Mouse (Mus musculus) gastrocnemius, adult 18-20 months (tissue): ENCODE data around the gene Ndst2. TPM values are rescaled to one million over a fixed set of nuclear protein-coding genes. Genes with fewer than 3 reads are reported as not detected.
"Not testable (repeated sequence)": the region's sequence is repeated elsewhere in the genome, so short reads cannot be mapped to it uniquely, and the experiment has no call there.

Experiments used
- DNase-seq: peaks from one replicate; pipeline ENCODE4 v3.0.0; 2021; ENCODE audit warnings: low spot score
- total RNA-seq, 2 experiments: library from RNA; stranded (reverse); gene quantifications; 2 replicates each; pipeline ENCODE4 v1.2.3; 2021

Gene Ndst2
- total RNA-seq, 2 experiments from 2014 or later, result 5.4 to 7.2 TPM

DNA sequence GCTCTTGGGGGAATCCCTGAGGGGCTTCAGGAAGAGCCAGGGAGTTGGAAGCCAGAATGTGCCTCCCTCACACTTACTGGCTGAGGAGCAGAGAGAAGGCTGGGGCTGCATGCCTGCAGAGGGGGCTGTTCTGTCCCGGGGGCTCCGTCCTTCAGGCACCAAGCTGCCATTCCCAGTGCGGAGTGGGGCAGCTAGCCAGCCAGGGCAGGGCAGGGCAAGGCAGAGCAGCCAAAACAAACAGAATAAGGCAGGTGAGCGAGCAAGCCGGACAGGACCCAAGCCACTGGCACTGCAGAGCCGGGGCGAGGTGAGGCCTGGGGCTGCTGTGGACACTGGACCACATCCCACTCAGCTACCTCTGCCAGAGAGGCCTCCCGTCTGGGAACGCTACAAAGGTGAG is 6.9 kb upstream of the Ndst2 start:
- no peak for DNase-seq

DNA sequence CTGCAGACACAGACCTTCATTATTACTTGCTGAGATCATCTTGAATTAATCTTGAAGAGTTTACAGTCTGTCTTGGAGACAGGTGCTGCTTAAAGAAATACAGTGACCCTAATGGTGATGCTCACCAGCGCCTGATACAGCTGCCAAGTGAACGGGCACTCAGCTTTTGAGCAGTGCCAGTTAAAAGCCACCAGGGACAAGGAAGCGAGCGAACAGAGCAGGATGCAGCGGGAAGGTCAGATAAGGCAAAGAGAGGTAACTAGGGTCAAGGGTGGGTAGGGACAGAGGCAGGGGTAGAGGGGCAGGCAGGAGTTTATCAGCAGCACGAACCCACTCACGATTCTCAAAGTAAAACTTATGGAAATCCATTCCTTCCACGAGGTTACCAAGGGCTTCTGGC is 4.1 kb upstream of the Ndst2 start:
- no peak for DNase-seq

DNA sequence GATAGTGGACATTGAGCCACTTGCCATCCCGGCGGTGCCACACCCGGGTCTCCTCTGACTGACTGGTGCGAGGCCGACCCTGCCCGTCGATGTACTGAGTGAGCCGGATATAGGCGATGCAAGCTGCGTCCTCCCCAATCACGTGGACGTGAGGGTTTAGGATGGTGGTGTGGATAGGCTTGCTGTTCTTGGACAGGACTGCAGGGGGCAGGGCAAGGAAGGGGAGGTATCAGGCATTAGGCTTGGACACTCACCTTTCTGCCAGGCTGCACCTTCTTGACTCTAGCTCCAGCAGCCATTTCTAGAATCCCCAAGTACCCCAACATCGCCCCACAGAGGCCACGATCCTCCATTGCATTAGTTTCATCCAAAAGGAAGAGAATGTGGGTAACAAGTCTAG is 2.9 kb upstream of the Ndst2 start:
- DNase-seq, result peak; percentile 59

DNA sequence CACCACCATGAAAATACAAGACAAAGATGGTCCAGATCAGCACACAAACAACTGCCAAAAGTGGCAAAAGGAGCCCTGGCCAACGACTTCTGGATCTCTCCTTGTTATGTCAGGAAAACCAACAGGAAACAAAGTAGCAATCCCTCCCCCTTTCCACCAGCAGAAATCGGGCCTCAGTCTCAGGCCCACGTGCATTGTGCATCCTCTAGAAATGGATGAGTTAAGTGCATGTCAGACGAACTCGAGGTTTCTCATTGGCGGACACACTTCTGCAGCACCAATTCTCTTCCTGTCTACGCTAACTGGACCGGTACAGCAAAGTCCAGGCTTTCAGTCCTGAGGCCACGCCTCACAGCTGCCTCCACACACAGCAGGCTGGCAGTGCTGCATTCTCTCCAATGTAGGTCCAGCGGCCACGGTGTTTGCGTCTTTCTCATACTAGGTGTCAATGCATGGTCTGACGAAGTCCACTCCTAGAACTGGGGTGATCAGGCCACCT is 1.6 kb upstream of the Ndst2 start:
- DNase-seq, result no peak

DNA sequence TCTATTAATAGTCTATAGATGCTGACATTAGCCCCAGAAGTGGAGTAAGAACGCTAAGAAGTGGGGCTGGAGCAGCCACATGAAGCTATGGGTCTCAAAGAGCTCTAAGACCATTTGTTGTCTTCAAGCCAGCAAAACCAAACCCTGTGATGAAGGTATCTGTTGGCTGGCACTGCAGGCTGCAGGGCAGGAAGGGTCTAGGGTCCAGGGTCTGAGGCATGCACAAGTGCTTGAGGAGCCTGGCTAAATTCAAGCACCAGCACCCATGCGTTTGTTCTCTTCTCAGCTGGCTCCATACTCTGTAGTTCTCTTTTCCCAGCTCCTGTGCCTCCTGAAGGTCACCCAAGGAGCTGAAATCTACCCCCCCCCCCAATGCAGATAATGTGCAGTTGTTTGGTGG is 690 bp upstream of the Ndst2 start:
- DNase-seq, result no peak

DNA sequence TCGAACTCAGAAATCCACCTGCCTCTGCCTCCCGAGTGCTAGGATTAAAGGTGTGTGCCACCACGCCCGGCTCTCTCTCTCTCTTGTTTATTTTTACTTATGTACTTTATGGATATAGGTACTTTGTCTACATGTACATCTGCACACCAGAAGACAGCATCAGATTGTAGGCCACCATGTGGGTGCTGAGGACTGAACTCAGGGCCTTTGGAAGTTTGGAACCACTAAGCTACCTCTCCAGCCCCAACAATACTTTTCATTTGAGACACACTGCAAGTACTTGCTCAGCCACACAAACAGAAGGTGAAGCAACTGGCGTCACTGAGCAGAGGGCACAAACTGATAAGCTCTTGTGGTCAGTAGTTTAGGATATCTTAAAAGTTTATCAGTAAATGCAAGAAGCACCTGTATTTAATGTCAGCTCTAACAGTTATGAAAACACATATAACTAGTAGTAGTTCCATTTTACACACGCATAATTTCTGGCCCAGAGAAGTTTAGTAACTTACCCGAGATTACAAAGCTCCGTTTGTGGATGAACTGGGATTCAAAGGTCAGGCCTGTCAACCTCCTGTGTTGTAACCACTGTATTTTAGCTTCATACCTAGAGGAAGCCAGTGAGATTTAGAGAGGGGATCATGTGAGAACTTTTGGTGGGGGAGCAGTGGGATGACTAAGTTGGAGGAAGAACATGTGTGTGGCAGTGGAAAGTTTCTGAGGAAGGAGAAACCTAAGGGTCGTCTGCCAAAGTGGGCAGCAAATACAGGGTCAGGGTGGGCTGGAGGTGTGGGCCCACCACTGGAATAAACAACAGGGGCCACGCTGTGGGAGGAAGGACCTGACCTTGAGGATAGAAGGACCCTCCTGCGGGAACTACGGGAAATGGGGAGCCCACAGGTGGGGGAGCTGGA is 1.1 kb downstream of the Ndst2 start:
- no peak for DNase-seq

DNA sequence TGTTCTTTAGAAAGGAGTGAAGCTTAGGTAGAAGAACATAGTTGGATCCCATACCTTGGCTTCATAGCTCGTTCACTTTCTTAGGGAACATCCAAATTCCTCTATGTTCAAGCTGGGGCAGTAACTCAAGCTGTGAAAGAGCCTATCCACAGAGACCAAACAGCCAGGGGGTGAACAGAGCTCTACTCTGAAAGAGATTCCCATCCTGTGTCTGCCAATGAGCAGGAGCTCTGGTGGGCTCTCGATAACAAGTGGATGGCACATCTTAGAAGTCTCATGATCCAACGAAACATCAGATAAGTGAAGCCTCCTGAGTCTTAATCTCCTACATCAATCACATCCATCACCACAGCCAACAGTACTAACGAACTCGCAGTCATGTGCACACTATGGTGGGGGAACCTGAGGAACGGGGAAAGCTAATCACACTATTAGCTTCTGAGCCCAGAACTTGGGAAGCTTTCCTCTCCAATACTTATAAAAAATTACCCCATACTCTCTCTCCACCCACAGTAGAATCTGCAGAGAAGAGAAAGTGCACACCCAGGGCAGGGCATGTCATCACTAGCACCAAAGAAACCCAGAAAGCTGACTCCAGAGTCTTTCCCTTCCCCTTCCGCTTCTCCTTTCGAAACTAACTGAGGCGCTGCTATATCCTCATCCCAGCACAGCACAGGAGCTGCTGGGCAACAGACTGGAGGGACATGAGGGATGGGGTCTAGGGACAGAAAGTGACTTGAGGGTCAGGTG is 3.3 kb downstream of the Ndst2 start:
- no peak for DNase-seq

DNA sequence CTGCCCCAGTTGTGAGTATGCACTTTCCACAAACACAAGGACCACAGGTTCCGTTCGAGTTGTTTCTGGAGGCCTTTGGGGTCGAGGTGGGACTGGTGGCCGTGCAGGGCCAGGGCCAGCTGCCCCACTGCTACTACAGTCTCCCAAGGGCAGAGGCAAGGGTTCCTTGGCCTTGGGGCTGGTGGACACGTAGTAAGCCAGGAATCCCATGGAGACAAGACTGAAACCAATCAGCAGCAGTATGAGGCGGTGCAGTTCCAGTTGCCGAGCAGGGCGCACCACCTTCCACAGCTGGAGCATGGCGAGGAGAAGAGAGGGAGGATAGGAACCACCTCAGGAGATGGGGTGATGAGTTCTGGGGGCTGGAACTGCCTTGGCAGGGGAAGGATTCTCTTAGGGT is 4.5 kb downstream of the Ndst2 start:
- DNase-seq, result no peak

DNA sequence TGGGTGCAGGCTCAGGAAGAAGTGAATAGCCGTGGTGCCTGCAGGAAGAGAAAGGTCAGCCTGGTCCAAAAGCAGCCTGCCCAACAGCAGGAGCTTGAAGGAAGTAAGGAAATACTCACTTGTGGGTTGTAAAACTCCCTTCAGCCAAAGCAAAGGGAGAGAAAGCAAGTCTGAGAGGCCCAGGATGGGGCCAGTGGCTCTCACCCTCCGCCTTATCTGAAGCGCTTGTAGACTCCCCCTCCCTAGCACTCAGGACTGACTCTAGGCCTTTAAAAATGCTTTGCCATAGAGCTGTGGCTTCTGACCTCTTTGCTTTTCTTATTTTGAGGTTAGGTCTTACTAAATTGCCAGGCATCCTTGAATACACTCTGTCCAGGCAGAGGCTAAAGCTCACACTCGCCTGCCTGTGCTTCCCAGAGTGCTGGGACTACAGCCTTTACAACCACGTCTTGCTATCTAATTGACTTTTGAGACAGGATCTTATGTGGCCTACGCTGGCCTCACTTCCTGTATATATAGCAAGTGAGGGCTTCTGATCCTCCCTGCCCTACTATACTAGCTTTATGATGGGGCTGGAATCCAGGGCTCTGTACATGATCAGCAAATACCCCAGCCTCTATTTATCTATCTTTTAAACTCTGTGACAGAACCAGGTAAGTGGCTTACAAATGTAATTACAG is 8.6 kb downstream of the Ndst2 start:
- DNase-seq, result no peak

DNA sequence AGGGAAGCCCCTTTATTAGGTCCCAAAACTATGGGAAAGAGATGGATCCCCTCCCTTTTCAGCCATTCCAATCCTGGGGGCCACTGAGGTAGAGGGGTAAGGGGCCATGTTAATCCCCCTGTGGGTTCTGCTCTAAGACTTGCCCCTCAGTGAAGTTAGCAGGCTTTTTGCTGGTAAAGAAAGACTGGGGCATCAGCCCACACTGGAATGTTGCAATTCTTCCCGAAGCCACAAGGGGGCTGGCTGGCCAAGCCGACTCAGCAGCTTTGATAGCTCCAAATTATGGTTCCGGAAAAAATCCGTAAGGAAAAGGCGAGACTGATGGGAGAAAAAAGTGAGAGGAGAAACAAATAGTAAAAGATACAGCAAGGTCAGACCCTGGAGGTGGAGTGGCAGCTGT is 10.3 kb downstream of the Ndst2 start:
- DNase-seq, result peak; percentile 60

DNA sequence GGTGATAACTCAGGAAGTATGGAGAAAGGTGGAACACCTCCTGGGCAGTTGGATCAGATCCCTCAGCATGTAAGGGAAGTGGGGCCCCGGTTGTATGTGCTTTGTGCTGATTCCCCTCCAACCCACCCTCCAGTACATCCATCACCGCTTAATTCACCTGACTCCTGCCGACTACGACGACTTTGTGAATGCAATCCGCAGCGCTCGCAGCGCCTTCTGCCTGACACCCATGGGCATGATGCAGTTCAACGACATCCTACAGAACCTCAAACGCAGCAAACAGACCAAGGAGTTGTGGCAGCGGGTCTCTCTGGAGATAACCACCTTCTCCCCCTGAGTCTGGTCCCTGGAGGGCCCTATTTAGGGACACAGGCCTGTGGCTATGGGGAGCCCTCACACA is 11.4 kb downstream of the Ndst2 start:
- DNase-seq, result no peak

DNA sequence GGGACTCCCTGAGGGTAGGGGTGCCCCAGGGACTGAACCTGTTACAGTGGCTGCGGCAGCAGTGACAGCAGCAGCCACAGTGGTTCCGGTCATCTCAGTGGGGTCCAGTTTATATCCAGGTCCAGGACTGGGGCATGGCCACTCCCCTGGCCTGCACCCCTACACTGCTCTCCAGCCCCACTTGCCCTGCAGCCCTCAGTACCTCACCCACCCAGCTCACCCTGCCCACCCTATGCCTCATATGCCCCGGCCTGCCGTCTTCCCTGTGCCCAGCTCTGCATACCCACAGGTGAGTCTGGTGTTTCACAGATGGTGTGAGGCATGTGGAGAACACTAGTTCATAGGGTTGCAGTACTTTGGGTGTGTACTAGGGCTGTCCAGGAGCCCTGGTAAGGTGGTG is 13.0 kb downstream of the Ndst2 start:
- DNase-seq, result no peak

DNA sequence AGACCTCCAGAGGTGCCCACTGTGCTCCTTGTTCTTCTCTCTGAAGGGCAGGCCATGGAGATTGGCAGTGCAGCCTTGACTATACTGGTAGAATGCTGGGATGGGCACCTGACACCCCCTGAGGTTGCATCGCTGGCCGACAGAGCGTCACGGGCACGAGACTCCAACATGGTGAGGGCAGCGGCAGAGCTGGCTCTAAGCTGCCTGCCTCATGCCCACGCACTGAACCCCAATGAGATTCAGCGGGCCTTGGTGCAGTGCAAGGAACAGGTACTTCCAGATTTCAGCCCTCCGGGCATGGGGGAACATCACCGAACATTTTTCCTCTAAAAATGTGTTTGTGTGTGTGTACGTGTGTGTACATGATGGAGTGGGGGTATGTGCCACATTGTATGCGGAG is 14.6 kb downstream of the Ndst2 start:
- no peak for DNase-seq

DNA sequence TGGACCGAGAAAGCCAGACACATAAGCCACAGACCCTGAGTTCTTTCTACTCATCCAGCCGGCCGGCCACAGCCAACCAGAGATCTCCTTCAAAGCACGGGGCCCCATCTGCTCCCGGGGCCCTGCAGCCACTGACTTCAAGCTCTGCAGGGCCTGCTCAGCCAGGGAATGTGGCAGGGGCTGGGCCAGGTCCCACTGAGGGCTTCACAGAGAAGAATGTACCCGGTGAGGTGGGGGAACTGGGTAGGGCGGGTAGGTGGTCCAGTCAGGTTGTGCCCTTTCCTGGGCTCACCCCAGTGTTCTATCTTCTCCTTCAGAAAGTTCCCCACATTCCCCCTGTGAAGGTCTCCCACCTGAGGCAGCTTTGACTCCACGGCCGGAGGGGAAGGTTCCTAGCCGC is 15.9 kb downstream of the Ndst2 start:
- no peak for DNase-seq

DNA sequence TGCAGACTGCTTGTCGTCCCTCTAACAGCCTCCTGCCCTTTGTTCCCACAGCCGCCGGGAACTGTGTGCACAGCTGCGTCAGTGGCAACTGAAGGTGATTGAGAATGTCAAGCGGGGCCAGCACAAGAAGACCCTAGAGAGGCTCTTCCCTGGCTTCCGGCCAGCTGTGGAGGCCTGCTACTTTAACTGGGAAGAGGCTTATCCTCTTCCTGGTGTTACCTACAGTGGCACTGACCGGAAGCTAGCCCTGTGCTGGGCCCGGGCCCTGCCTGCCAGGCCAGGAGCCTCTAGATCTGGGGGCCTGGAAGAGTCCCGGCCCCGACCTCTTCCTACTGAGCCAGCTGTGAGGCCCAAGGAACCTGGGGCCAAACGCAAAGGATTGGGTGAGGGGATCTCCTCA is 20.5 kb downstream of the Ndst2 start:
- DNase-seq, result no peak

DNA sequence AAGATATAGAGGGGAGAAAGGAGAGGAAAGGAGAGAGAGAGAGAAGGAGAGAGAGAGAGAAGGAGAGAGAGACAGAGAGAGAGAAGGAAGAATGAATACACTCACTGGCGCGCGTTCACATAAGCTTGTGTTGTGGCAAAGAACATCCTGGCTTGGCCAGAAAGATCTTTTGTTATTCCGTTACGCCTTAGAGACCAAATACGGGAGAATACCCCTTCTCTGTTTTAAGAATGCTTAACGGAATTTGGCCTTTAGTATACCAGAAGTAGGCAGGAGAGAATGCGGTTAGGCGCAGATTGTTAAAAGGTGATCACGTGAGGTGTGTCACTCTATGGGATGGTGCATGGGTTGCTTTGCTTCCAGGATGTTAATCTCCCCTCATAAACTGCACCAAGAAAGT is 26.1 kb downstream of the Ndst2 start:
- DNase-seq, result no peak

DNA sequence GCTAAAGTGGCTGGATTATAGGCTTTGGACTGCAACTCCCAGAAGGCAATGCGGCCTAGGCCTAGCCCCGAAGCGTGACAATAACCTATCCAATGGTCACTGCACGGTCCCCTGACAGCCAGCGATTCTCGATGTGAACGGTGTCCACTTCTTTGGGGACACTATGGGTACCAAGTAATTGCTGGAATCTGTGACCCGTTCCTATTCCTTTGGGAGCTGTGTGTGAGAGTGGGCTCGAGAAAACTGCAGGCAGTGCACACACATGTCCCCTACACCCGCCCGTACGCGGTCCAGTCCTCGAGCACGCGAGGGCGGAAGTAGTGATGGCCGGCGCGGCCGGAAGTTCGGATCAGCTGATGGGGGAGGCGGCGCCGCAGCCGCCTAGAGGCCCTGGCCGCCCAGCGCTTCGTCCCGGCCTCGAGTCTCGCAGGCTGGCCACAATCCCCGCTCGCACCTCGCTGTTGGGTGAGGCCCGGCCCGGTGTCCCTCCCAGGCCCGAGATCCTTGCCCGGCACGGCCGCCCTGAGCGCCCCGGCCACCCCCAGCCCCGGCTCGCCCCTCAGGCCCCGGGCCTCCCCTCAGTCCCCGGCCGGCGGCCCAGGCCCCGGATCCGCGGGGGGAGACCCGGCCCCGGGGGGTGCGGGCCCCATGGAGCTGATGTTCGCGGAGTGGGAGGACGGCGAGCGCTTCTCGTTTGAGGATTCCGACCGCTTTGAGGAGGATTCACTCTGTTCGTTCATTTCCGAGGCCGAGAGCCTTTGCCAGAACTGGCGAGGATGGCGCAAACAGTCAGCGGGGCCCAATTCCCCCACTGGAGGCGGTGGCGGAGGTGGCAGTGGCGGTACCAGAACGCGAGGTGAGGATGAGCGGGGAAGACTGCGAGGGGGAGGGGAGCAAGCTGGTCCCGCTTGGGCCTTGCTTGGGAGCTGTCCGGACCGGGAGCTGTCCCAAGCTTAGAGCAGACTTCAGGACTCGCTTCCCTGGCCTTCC is 26.9 kb downstream of the Ndst2 start, which contains the start of gene Zswim8:
Zswim8 (plus strand) TSS at position 352 of the 990 bp plus-strand sequence.
- DNase-seq, result peak; percentile 90

DNA sequence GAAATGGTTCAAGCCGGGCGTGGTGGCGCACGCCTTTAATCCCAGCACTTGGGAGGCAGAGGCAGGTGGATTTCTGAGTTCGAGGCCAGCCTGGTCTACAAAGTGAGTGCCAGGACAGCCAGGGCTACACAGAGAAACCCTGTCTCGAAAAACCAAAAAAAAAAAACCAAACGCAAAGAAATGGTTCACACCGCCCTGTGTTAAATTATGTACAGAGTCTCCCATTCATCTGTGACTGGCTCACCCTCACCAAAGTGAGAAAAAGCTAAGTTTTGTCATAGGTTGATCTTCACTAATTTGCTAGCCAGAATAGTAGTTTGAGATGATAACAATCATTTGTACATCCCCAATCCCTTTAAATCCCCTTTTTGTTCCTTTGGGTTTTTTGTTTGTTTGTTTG is 30.9 kb downstream of the Ndst2 start:
- DNase-seq, result not testable (repeated sequence)

DNA sequence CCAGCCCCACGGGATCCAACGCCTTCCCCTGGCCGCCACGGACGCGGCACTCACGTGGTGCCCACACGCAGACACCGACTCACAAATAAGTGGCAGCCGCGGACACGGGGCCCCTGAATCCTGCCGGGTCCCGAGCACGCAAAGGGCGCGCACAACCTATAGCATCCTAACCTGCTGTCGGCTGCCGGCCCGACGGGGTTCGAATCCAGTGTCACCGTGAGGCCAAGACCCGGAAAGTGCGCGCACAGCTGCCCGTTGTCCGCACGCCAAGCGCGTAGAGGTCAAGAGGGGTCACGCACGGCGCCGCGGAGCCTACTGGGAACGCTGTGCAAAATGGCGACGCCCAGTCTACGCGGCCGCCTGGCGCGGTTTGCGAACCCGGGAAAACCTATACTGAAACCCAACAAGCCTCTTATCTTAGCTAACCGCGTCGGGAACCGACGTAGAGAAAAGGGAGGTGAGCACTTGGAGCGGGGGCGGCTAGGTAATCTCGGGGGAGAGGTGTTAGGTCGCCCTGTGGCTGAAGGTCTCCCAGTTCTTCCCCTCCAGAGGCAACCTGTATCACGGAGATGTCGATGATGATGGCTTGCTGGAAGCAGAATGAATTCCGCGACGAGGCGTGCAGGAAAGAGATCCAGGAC is 31.5 kb downstream of the Ndst2 start, which contains the start of gene Chchd1:
Chchd1 (plus strand) TSS at position 266 of the 641 bp plus-strand sequence.
- DNase-seq, result peak; percentile 93

DNA sequence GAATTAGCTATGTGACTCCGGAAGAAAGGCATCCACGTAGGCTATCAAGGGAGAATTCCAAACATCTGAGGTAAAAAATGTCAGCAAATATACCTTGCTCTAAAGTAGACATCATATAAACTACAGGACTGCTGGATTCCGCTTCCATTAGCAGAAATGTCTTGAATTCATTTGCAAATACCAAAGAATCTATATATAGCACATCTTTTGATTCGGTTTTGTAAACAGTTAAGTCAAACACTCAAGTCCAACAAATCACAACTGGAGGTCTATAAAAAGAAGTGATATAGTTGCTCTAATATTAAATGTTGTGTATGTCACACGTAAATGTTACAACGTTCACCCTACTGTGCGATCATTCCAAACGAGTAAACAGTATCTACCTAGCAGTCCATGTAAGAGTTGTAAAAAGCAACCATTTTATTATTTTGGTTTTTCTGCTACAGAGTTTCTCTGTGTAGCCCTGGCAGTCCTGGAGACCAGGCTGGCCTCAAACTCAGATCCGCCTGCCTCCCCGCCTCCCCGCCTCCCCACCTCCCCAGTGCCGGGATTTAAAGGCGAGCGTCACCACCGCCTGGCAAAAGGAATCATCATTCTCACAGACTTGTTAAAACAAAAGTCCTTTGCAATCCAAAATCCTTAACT is 32.1 kb downstream of the Ndst2 start:
- no peak for DNase-seq
